In the genomic region with DNA sequence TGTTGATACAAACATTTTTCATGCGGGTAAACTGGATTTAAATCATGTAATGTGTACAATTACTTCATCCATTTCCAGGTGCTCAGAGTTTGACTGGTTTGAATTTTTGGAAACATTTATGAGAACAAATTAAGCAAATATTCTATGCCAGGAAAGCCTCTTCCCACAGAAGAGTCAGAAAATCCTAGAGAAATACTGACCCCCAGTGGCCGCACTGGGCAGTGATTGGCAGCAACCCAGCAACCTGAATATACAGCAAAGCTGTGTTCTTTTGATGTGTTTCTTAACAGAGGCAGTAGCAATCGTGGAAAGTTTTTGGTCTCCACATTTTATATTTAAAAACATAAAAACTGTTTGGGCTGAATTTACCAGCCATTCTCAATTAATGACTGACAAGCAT, we compare ENCODE assay signal across 9 mouse cellular contexts.
DNase-seq lines count a peak whose midpoint lies in the region; ATAC-seq and TF ChIP-seq lines count a peak whose summit lies in the region.
"Had no signal": no experiment of that assay in that cellular context is flagged by ENCODE, and none has a peak within 500 bp of the region (broad histone marks: within the 10 kb centered on the region; RNA-seq: fewer than 3 reads in every experiment).

No protein-coding gene starts in this region.

- H3K4me3 ChIP-seq in hindbrain, embryonic 10.5 days: no peak overlapping the region
- H3K4me3 ChIP-seq in hindbrain, embryonic 12.5 days: no peak overlapping the region
- no peak overlapping the region for H3K4me3 ChIP-seq in cortical plate, adult 2 months (ENCODE audit: insufficient read depth, low read length)
- H3K4me3 ChIP-seq in neural tube, embryonic 14.5 days (ENCODE audit: low read depth, low read length): no peak overlapping the region
- H3K4me3 ChIP-seq: limb, embryonic 15.5 days had no signal

- DNase-seq in hindbrain, embryonic 10.5 days (ENCODE audit: low spot score): peak; percentile 69
- peak; percentile 52 for DNase-seq in R1 (ENCODE audit: low read depth, low spot score)
- DNase-seq in heart, postnatal 36 days: peak; percentile 74 to 82
- DNase-seq in left cerebral cortex, postnatal 10 days (ENCODE audit: extremely low spot score in 1 of 2, low spot score in 2 of 2): peak; percentile 57 to 70
- DNase-seq in T-cell, adult 2 months (ENCODE audit: low spot score): no peak

- no peak overlapping the region for H3K4me2 ChIP-seq in hindbrain, embryonic 12.5 days (replicated peaks)
- no peak overlapping the region for H3K4me2 ChIP-seq in neural tube, embryonic 14.5 days (ENCODE audit: low read depth, low read length)
- H3K4me2 ChIP-seq: limb, embryonic 15.5 days had no signal

- H3K9ac ChIP-seq in hindbrain, embryonic 12.5 days: no peak overlapping the region
- no peak overlapping the region for H3K9ac ChIP-seq in neural tube, embryonic 14.5 days (replicated peaks; ENCODE audit: low read depth, low read length)
- H3K9ac ChIP-seq: limb, embryonic 15.5 days had no signal

- no peak overlapping the region for H3K27ac ChIP-seq in hindbrain, embryonic 10.5 days
- H3K27ac ChIP-seq in hindbrain, embryonic 12.5 days: no peak overlapping the region
- no peak overlapping the region for H3K27ac ChIP-seq in cortical plate, adult 2 months (ENCODE audit: insufficient read depth, low read length)
- H3K27ac ChIP-seq in neural tube, embryonic 14.5 days (ENCODE audit: low read depth, low read length): no peak overlapping the region
- H3K27ac ChIP-seq: limb, embryonic 15.5 days had no signal

- H3K27me3 ChIP-seq in hindbrain, embryonic 10.5 days (ENCODE audit: insufficient read depth, poor library complexity, severe bottlenecking): no peaks in the 10 kb centered on the region
- no peaks in the 10 kb centered on the region for H3K27me3 ChIP-seq in hindbrain, embryonic 12.5 days
- H3K27me3 ChIP-seq in neural tube, embryonic 14.5 days (ENCODE audit: control insufficient read depth, insufficient read depth, low read length): no peaks in the 10 kb centered on the region
- H3K27me3 ChIP-seq: limb, embryonic 15.5 days had no signal

- intact Hi-C loops in heart, postnatal 36 days (cut with DNase I): loop anchor here (1.0 to 10.0 kb wide), 6 partner anchors 56 to 651 kb away; no protein-coding TSS in a partner anchor
- intact Hi-C loops in left cerebral cortex, postnatal 10 days (cut with DNase I): loop anchor here (5.0 to 10.0 kb wide), 3 partner anchors 246 to 661 kb away; no protein-coding TSS in a partner anchor

- no peak for TF ChIP-seq POLR2A in cortical plate, adult 2 months (IDR thresholded peaks at IDR 0.05; ENCODE audit: extremely low read depth, insufficient read depth, low read length)

- peak; percentile 80 for TF ChIP-seq CTCF in cortical plate, adult 2 months (IDR thresholded peaks at IDR 0.05; ENCODE audit: extremely low read depth, insufficient read depth, low read length)

- H3K4me1 ChIP-seq in hindbrain, embryonic 10.5 days (replicated peaks): no peaks in the 10 kb centered on the region
- H3K4me1 ChIP-seq in hindbrain, embryonic 12.5 days: no peaks in the 10 kb centered on the region
- H3K4me1 ChIP-seq in cortical plate, adult 2 months (ENCODE audit: control insufficient read depth, insufficient read depth, low read length): no peaks in the 10 kb centered on the region
- H3K4me1 ChIP-seq in neural tube, embryonic 14.5 days (ENCODE audit: control insufficient read depth, insufficient read depth, low read length): no peaks in the 10 kb centered on the region
- H3K4me1 ChIP-seq: limb, embryonic 15.5 days had no signal

- WGBS in hindbrain, embryonic 10.5 days: 34% methylated on average over 3 of the region's 3 CpGs
- 27% methylated on average over 3 of the region's 3 CpGs for WGBS in hindbrain, embryonic 12.5 days
- WGBS in neural tube, embryonic 14.5 days: 31% methylated on average over 3 of the region's 3 CpGs

- ATAC-seq in hindbrain, embryonic 12.5 days (ENCODE audit: low FRiP score): no peak
- 0 out of 2 replicates have a peak, but pooled peaks have one; percentile 46 for ATAC-seq in neural tube, embryonic 14.5 days (ENCODE audit: low read depth)

- H3K9me3 ChIP-seq in hindbrain, embryonic 10.5 days: no peaks in the 10 kb centered on the region
- no peaks in the 10 kb centered on the region for H3K9me3 ChIP-seq in hindbrain, embryonic 12.5 days (replicated peaks)
- no peaks in the 10 kb centered on the region for H3K9me3 ChIP-seq in neural tube, embryonic 14.5 days (ENCODE audit: control insufficient read depth, low read length)
- H3K9me3 ChIP-seq: limb, embryonic 15.5 days had no signal

- H3K36me3 ChIP-seq in hindbrain, embryonic 10.5 days: peaks cover 39% of the 10 kb centered on the region
- peaks cover 39% of the 10 kb centered on the region for H3K36me3 ChIP-seq in hindbrain, embryonic 12.5 days
- H3K36me3 ChIP-seq in neural tube, embryonic 14.5 days (ENCODE audit: control insufficient read depth, insufficient read depth, low read length): peaks cover 17% of the 10 kb centered on the region
